Mouse (Mus musculus) natural killer cell, adult 2 months (primary cell): ENCODE measurements around the gene Mmel1.

Source experiments
- DNase-seq, 2 experiments: peaks; one replicate each; pipeline ENCODE4 v3.0.0; 2022; ENCODE audit warnings: low spot score in 2 of 2

Mmel1 gene

GRCm38 (mm10) chr4:154936542-154937255, 67.3 kb downstream of the Mmel1 start:
- DNase-seq: peak in 1 of 2 experiments; percentile 48

- DNase-seq: no peak
Measured at GRCm38 (mm10) chr4:154937746-154938145, 68.4 kb downstream of the Mmel1 start.

GRCm38 (mm10) chr4:154940156-154940555, 70.8 kb downstream of the Mmel1 start:
- no peak for DNase-seq

GRCm38 (mm10) chr4:154941831-154942230, 72.4 kb downstream of the Mmel1 start:
- no peak for DNase-seq

- no peak for DNase-seq
Measured at GRCm38 (mm10) chr4:154942632-154943322, 73.4 kb downstream of the Mmel1 start.

GRCm38 (mm10) chr4:154943323-154944039, 74.1 kb downstream of the Mmel1 start:
- no peak for DNase-seq

GRCm38 (mm10) chr4:154944121-154944590, 74.8 kb downstream of the Mmel1 start:
- DNase-seq: peak; percentile 69 to 80
